Mouse (Mus musculus) myocyte (in vitro differentiated cells): ENCODE data around the gene Grin3b. TPM values are rescaled to one million over a fixed set of nuclear protein-coding genes. Genes with fewer than 3 reads are reported as not detected.

ENCODE experiments used
- H3K27me3 ChIP-seq: one replicate; pipeline ENCODE4 v1.6.1; 2011; ENCODE audit not compliant: control insufficient read depth, insufficient read depth, insufficient read length
- H3K36me3 ChIP-seq: one replicate; pipeline ENCODE4 v1.6.1; 2011; ENCODE audit not compliant: control insufficient read depth, insufficient read depth
- H3K4me2 ChIP-seq: one replicate; pipeline ENCODE4 v1.6.1; 2011; ENCODE audit warnings: low read depth, control low read depth
- H3K4me3 ChIP-seq: one replicate; pipeline ENCODE4 v1.5.1; 2011; ENCODE audit warnings: mild to moderate bottlenecking, control low read depth, moderate library complexity
- H3K79me2 ChIP-seq: one replicate; pipeline ENCODE4 v1.6.1; 2011; ENCODE audit not compliant: control insufficient read depth, insufficient read depth
- H3ac ChIP-seq: one replicate; pipeline ENCODE4 v1.6.1; 2011; ENCODE audit not compliant: control insufficient read depth, insufficient read length
- CEBPB ChIP-seq: IDR thresholded peaks from 2 replicates; pipeline ENCODE4 v1.6.1; 2011; ENCODE audit warnings: mild to moderate bottlenecking, moderate library complexity; ENCODE audit not compliant: poor library complexity, insufficient read depth, severe bottlenecking
- E2F4 ChIP-seq: IDR thresholded peaks from one replicate; pipeline ENCODE4 v1.6.1; 2011; ENCODE audit warnings: mild to moderate bottlenecking, control low read depth, moderate library complexity; ENCODE audit not compliant: insufficient read depth
- MAX ChIP-seq: IDR thresholded peaks from one replicate; pipeline ENCODE4 v1.6.1; 2011; ENCODE audit warnings: low read depth, mild to moderate bottlenecking, control low read depth
- MYOD1 ChIP-seq, 3 experiments: IDR thresholded peaks; one replicate each; pipeline ENCODE4 v1.6.1; 2011; ENCODE audit warnings: control low read depth in 2 of 3, low read depth in 2 of 3, mild to moderate bottlenecking in 2 of 3, moderate library complexity in 1 of 3; ENCODE audit not compliant: insufficient read length in 2 of 3, control insufficient read depth in 1 of 3
- MYOG ChIP-seq, 3 experiments: IDR thresholded peaks; one replicate each; pipeline ENCODE4 v1.6.1; 2011; ENCODE audit warnings: control low read depth in 2 of 3, low read depth in 2 of 3, mild to moderate bottlenecking in 2 of 3; ENCODE audit not compliant: insufficient read length in 2 of 3, control insufficient read depth in 1 of 3, insufficient read depth in 1 of 3
- POLR2A ChIP-seq: IDR thresholded peaks from one replicate; pipeline ENCODE4 v1.6.1; 2011; ENCODE audit warnings: low read depth, mild to moderate bottlenecking, control low read depth, moderate library complexity; ENCODE audit not compliant: insufficient read length
- POLR2AphosphoS2 ChIP-seq: IDR thresholded peaks from one replicate; pipeline ENCODE4 v1.6.1; 2011; ENCODE audit warnings: low read depth, control low read depth; ENCODE audit not compliant: insufficient read length
- REST ChIP-seq: IDR thresholded peaks from one replicate; pipeline ENCODE4 v1.6.1; 2011; ENCODE audit warnings: mild to moderate bottlenecking, control low read depth, moderate library complexity; ENCODE audit not compliant: insufficient read depth, insufficient read length
- SRF ChIP-seq: IDR thresholded peaks from one replicate; pipeline ENCODE4 v1.6.1; 2011; ENCODE audit warnings: low read depth; ENCODE audit not compliant: control insufficient read depth, insufficient read length
- TCF12 ChIP-seq: IDR thresholded peaks from one replicate; pipeline ENCODE4 v1.6.1; 2011; ENCODE audit warnings: mild to moderate bottlenecking, control low read depth; ENCODE audit not compliant: poor library complexity, insufficient read depth, severe bottlenecking
- TCF3 ChIP-seq: IDR thresholded peaks from one replicate; pipeline ENCODE4 v1.6.1; 2011; ENCODE audit warnings: low read depth, control low read depth; ENCODE audit not compliant: insufficient read length
- USF1 ChIP-seq: IDR thresholded peaks from one replicate; pipeline ENCODE4 v1.6.1; 2011; ENCODE audit warnings: low read depth, mild to moderate bottlenecking, control low read depth, moderate library complexity
- polyA plus RNA-seq: library from polyadenylated mRNA; unstranded; fragments of >200 nt; fragmentation: generic; extraction: Trizol; gene quantifications from one replicate; pipeline ENCODE4 v1.2.1, GENCODE M21; 2012; ENCODE audit warnings: missing spikeins

The Grin3b gene
- polyA plus RNA-seq, 1 experiment = 0.73 TPM

GRCm38 (mm10) chr10:79995636-79996035 lies 25.1 kb downstream of the Grin3b start:
- H3K27me3 ChIP-seq = no peaks in the 10 kb centered on the region

GRCm38 (mm10) chr10:79996272-79997033 lies 25.9 kb downstream of the Grin3b start, which contains the start of gene Abca7:
Gene Abca7, plus strand, starts transcription at chr10:79996494.
- no peaks in the 10 kb centered on the region for H3K27me3 ChIP-seq
- H3K36me3 ChIP-seq = peaks cover 9% of the 10 kb centered on the region
- peak within 1 kb of the TSS; percentile 73 for H3K4me3 ChIP-seq
- H3ac ChIP-seq = no peak within 1 kb of the TSS
- peak; percentile 13 for TF ChIP-seq E2F4
- no peak for TF ChIP-seq MAX
- TF ChIP-seq MYOD1 (IDR thresholded peaks at IDR 0.05; ENCODE audit: control insufficient read depth in 1 of 3, insufficient read length in 2 of 3, low read depth in 2 of 3) = peak in 1 of 3 experiments; percentile 10
- H3K79me2 ChIP-seq = peaks cover 6% of the 10 kb centered on the region
- H3K4me2 ChIP-seq = peak within 1 kb of the TSS; percentile 89

More at GRCm38 (mm10) chr10:79995636-79996035, 25.1 kb downstream of the Grin3b start:
- Histone ChIP-seq H3K36me3 (peaks cover 9% of the 10 kb centered on the region), H3K79me2 (peaks cover 6% of the 10 kb centered on the region), H3K4me3 (peak overlapping the region; percentile 73), H3ac (no peak overlapping the region), H3K4me2 (peak overlapping the region; percentile 52)
- TF ChIP-seq CEBPB = no peak
- TF ChIP-seq POLR2A = no peak
- peak; percentile 24 for TF ChIP-seq POLR2AphosphoS2
- TF ChIP-seq USF1 = no peak
- TF ChIP-seq REST = no peak
- TF ChIP-seq MYOD1 (IDR thresholded peaks at IDR 0.05; ENCODE audit: control insufficient read depth in 1 of 3, insufficient read length in 2 of 3, low read depth in 2 of 3) = no peak
- no peak for TF ChIP-seq MYOG (IDR thresholded peaks at IDR 0.05; ENCODE audit: control insufficient read depth in 1 of 3, insufficient read depth in 1 of 3, insufficient read length in 2 of 3, low read depth in 2 of 3)
- TF ChIP-seq MAX = no peak
- no peak for TF ChIP-seq SRF

GRCm38 (mm10) chr10:79997034-79997760 lies 26.7 kb downstream of the Grin3b start:
- TF ChIP-seq MYOD1 (IDR thresholded peaks at IDR 0.05; ENCODE audit: control insufficient read depth in 1 of 3, insufficient read length in 2 of 3, low read depth in 2 of 3) = no peak
- no peak for TF ChIP-seq REST
- TF ChIP-seq TCF3 = no peak
- TF ChIP-seq SRF = no peak
- no peak for TF ChIP-seq POLR2AphosphoS2
- no peak for TF ChIP-seq TCF12
- no peak for TF ChIP-seq USF1
- no peak for TF ChIP-seq MAX
- no peak for TF ChIP-seq MYOG (IDR thresholded peaks at IDR 0.05; ENCODE audit: control insufficient read depth in 1 of 3, insufficient read depth in 1 of 3, insufficient read length in 2 of 3, low read depth in 2 of 3)
- TF ChIP-seq CEBPB = no peak
- no peak for TF ChIP-seq POLR2A
- TF ChIP-seq E2F4 = no peak
- peak overlapping the region; percentile 73 for H3K4me3 ChIP-seq
- no peak overlapping the region for H3ac ChIP-seq
- H3K4me2 ChIP-seq = peak overlapping the region; percentile 89
- peaks cover 3% of the 10 kb centered on the region for H3K79me2 ChIP-seq
- peaks cover 6% of the 10 kb centered on the region for H3K36me3 ChIP-seq
- no peaks in the 10 kb centered on the region for H3K27me3 ChIP-seq

- peak in 1 of 3 experiments; percentile 5 for TF ChIP-seq MYOG (IDR thresholded peaks at IDR 0.05; ENCODE audit: control insufficient read depth in 1 of 3, insufficient read depth in 1 of 3, insufficient read length in 2 of 3, low read depth in 2 of 3)
- TF ChIP-seq POLR2AphosphoS2 = no peak
- peak overlapping the region; percentile 73 for H3K4me3 ChIP-seq
- H3K27me3 ChIP-seq = no peaks in the 10 kb centered on the region
- no peak overlapping the region for H3ac ChIP-seq
- peak overlapping the region; percentile 89 for H3K4me2 ChIP-seq
- peaks cover 6% of the 10 kb centered on the region for H3K36me3 ChIP-seq
- H3K79me2 ChIP-seq = no peaks in the 10 kb centered on the region
These were observed 27.3 kb downstream of the Grin3b start for GRCm38 (mm10) chr10:79997819-79998218.

GRCm38 (mm10) chr10:80001945-80002344 lies 31.4 kb downstream of the Grin3b start:
- Histone ChIP-seq H3K79me2 (no peaks in the 10 kb centered on the region), H3K4me2 (no peak overlapping the region), H3K27me3 (no peaks in the 10 kb centered on the region), H3K36me3 (no peaks in the 10 kb centered on the region), H3K4me3 (no peak overlapping the region), H3ac (no peak overlapping the region)
- TF ChIP-seq CEBPB (no peak), MYOG (IDR thresholded peaks at IDR 0.05; ENCODE audit: control insufficient read depth in 1 of 3, insufficient read depth in 1 of 3, insufficient read length in 2 of 3, low read depth in 2 of 3) (no peak), USF1 (no peak), TCF12 (no peak), POLR2A (no peak), POLR2AphosphoS2 (no peak), REST (no peak), MYOD1 (IDR thresholded peaks at IDR 0.05; ENCODE audit: control insufficient read depth in 1 of 3, insufficient read length in 2 of 3, low read depth in 2 of 3) (no peak), TCF3 (no peak), SRF (no peak), MAX (no peak), E2F4 (no peak)
